Mouse (Mus musculus): ENCODE data around the gene Fmo6. TPM values are rescaled to one million over a fixed set of nuclear protein-coding genes. Genes with fewer than 3 reads are reported as not detected.

Gene Fmo6
- polyA plus RNA-seq (2015; fragmentation: Nextera tagmentation; extraction: Ambion mirVana): not detected in 2 replicates

GRCm38 (mm10) chr1:162937415-162937814, at the start of gene Fmo6:
TSS of gene Fmo6 (minus strand) at chr1:162937515.
- Histone ChIP-seq H3K4me2 (ENCODE audit: low read depth, low read length) (no peak within 1 kb of the TSS), H3K4me1 (ENCODE audit: insufficient read depth) (no peaks in the 10 kb centered on the region), H3K36me3 (replicated peaks; ENCODE audit: insufficient read depth, low read length) (no peaks in the 10 kb centered on the region), H3K9ac (replicated peaks) (no peak within 1 kb of the TSS), H3K27me3 (ENCODE audit: insufficient read depth, low read length) (no peaks in the 10 kb centered on the region), H3K9me3 (ENCODE audit: low read length) (no peaks in the 10 kb centered on the region), H3K4me3 (ENCODE audit: low read depth, low read length) (no peak within 1 kb of the TSS), H3K27ac (ENCODE audit: low read depth) (no peak within 1 kb of the TSS)
- DNase-seq (no peak), ATAC-seq (no peak)
- WGBS (ENCODE audit: insufficient replicate concordance): 64% methylated on average over 6 of the region's 6 CpGs
- no peak for TF ChIP-seq CTCF (IDR thresholded peaks at IDR 0.05; ENCODE audit: low read depth)
- no peak for TF ChIP-seq EP300 (IDR thresholded peaks at IDR 0.05; ENCODE audit: low read depth)

GRCm38 (mm10) chr1:162986777-162987176, 49.5 kb upstream of the Fmo6 start:
- 71% methylated on average over 1 of the region's 1 CpGs for WGBS (ENCODE audit: insufficient replicate concordance)

GRCm38 (mm10) chr1:162986121-162986748, 48.9 kb upstream of the Fmo6 start:
- DNase-seq: no peak
- TF ChIP-seq EP300 (IDR thresholded peaks at IDR 0.05; ENCODE audit: low read depth) (no peak), CTCF (IDR thresholded peaks at IDR 0.05; ENCODE audit: low read depth) (no peak)
- Histone ChIP-seq H3K27me3 (ENCODE audit: insufficient read depth, low read length) (no peaks in the 10 kb centered on the region), H3K4me3 (ENCODE audit: low read depth, low read length) (no peak overlapping the region), H3K9me3 (ENCODE audit: low read length) (no peaks in the 10 kb centered on the region), H3K36me3 (replicated peaks; ENCODE audit: insufficient read depth, low read length) (no peaks in the 10 kb centered on the region), H3K4me1 (ENCODE audit: insufficient read depth) (no peaks in the 10 kb centered on the region), H3K27ac (ENCODE audit: low read depth) (no peak overlapping the region), H3K9ac (replicated peaks) (no peak overlapping the region), H3K4me2 (ENCODE audit: low read depth, low read length) (no peak overlapping the region)
- ATAC-seq: no peak
- 73% methylated on average over 2 of the region's 2 CpGs for WGBS (ENCODE audit: insufficient replicate concordance)

More at GRCm38 (mm10) chr1:162986777-162987176, 49.5 kb upstream of the Fmo6 start:
- H3K27ac ChIP-seq (ENCODE audit: low read depth): no peak overlapping the region
- H3K9me3 ChIP-seq (ENCODE audit: low read length): no peaks in the 10 kb centered on the region
- H3K4me3 ChIP-seq (ENCODE audit: low read depth, low read length): no peak overlapping the region
- H3K9ac ChIP-seq (replicated peaks): no peak overlapping the region
- H3K4me1 ChIP-seq (ENCODE audit: insufficient read depth): no peaks in the 10 kb centered on the region
- ATAC-seq (no peak), DNase-seq (no peak)
- no peak for TF ChIP-seq CTCF (IDR thresholded peaks at IDR 0.05; ENCODE audit: low read depth)
- TF ChIP-seq EP300 (IDR thresholded peaks at IDR 0.05; ENCODE audit: low read depth): no peak
- H3K27me3 ChIP-seq (ENCODE audit: insufficient read depth, low read length): no peaks in the 10 kb centered on the region
- H3K4me2 ChIP-seq (ENCODE audit: low read depth, low read length): no peak overlapping the region
- H3K36me3 ChIP-seq (replicated peaks; ENCODE audit: insufficient read depth, low read length): no peaks in the 10 kb centered on the region

GRCm38 (mm10) chr1:162984428-162984827, 47.1 kb upstream of the Fmo6 start, which contains the start of gene Fmo3:
TSS of gene Fmo3 (minus strand) at chr1:162984528.
- no peak within 1 kb of the TSS for H3K4me2 ChIP-seq (ENCODE audit: low read depth, low read length)
- no peak within 1 kb of the TSS for H3K4me3 ChIP-seq (ENCODE audit: low read depth, low read length)
- H3K27me3 ChIP-seq (ENCODE audit: insufficient read depth, low read length): no peaks in the 10 kb centered on the region
- TF ChIP-seq EP300 (IDR thresholded peaks at IDR 0.05; ENCODE audit: low read depth) (no peak), CTCF (IDR thresholded peaks at IDR 0.05; ENCODE audit: low read depth) (no peak)
- no peaks in the 10 kb centered on the region for H3K9me3 ChIP-seq (ENCODE audit: low read length)
- H3K9ac ChIP-seq (replicated peaks): no peak within 1 kb of the TSS
- H3K27ac ChIP-seq (ENCODE audit: low read depth): no peak within 1 kb of the TSS
- ATAC-seq (no peak), DNase-seq (no peak)
- WGBS (ENCODE audit: insufficient replicate concordance): 68% methylated on average over 1 of the region's 1 CpGs
- no peaks in the 10 kb centered on the region for H3K4me1 ChIP-seq (ENCODE audit: insufficient read depth)
- no peaks in the 10 kb centered on the region for H3K36me3 ChIP-seq (replicated peaks; ENCODE audit: insufficient read depth, low read length)

- no peaks in the 10 kb centered on the region for H3K9me3 ChIP-seq (ENCODE audit: low read length)
- no peak for TF ChIP-seq CTCF (IDR thresholded peaks at IDR 0.05; ENCODE audit: low read depth)
- no peak for TF ChIP-seq EP300 (IDR thresholded peaks at IDR 0.05; ENCODE audit: low read depth)
- no peak overlapping the region for H3K27ac ChIP-seq (ENCODE audit: low read depth)
- no peak overlapping the region for H3K4me2 ChIP-seq (ENCODE audit: low read depth, low read length)
- H3K4me3 ChIP-seq (ENCODE audit: low read depth, low read length): no peak overlapping the region
- no peaks in the 10 kb centered on the region for H3K27me3 ChIP-seq (ENCODE audit: insufficient read depth, low read length)
- no peaks in the 10 kb centered on the region for H3K4me1 ChIP-seq (ENCODE audit: insufficient read depth)
- H3K36me3 ChIP-seq (replicated peaks; ENCODE audit: insufficient read depth, low read length): no peaks in the 10 kb centered on the region
- WGBS (ENCODE audit: insufficient replicate concordance): 52% methylated on average over 2 of the region's 2 CpGs
- DNase-seq (no peak), ATAC-seq (no peak)
- H3K9ac ChIP-seq (replicated peaks): no peak overlapping the region
These were observed 26.2 kb upstream of the Fmo6 start for GRCm38 (mm10) chr1:162963556-162963955.

GRCm38 (mm10) chr1:162957422-162957821, 20.1 kb upstream of the Fmo6 start:
- Histone ChIP-seq H3K27ac (ENCODE audit: low read depth) (no peak overlapping the region), H3K4me1 (ENCODE audit: insufficient read depth) (no peaks in the 10 kb centered on the region), H3K4me2 (ENCODE audit: low read depth, low read length) (no peak overlapping the region), H3K4me3 (ENCODE audit: low read depth, low read length) (no peak overlapping the region), H3K9me3 (ENCODE audit: low read length) (no peaks in the 10 kb centered on the region), H3K27me3 (ENCODE audit: insufficient read depth, low read length) (no peaks in the 10 kb centered on the region), H3K9ac (replicated peaks) (no peak overlapping the region), H3K36me3 (replicated peaks; ENCODE audit: insufficient read depth, low read length) (no peaks in the 10 kb centered on the region)
- TF ChIP-seq CTCF (IDR thresholded peaks at IDR 0.05; ENCODE audit: low read depth): no peak
- TF ChIP-seq EP300 (IDR thresholded peaks at IDR 0.05; ENCODE audit: low read depth): no peak
- DNase-seq (no peak), ATAC-seq (no peak)
- WGBS (ENCODE audit: insufficient replicate concordance): 71% methylated on average over 1 of the region's 1 CpGs
